Mouse (Mus musculus) embryonic facial prominence, embryonic 12.5 days (tissue): ENCODE measurements around the gene Stk16. TPM values are rescaled to one million over a fixed set of nuclear protein-coding genes. Genes with fewer than 3 reads are reported as not detected.
A peak's percentile ranks its signal among the peaks of the same experiment; 100 is the strongest.

ENCODE experiments used
- ATAC-seq: fragments of 200-750 bp; cut with Nextera tagmentation; 2 replicates; pipeline ENCODE4 v1.8.0; 2017; ENCODE audit not compliant: insufficient number of reproducible peaks, insufficient read depth, low FRiP score, low TSS enrichment
- H3K27ac ChIP-seq: fragments of 300-500 bp; sonication (generic); 2 replicates; pipeline ENCODE4 v1.5.1; 2016; ENCODE audit warnings: mild to moderate bottlenecking
- H3K27me3 ChIP-seq: fragments of 300-500 bp; sonication (generic); 2 replicates; pipeline ENCODE4 v1.6.1; 2016; ENCODE audit warnings: mild to moderate bottlenecking, moderate library complexity
- H3K36me3 ChIP-seq: fragments of 300-500 bp; sonication (generic); 2 replicates; pipeline ENCODE4 v1.6.1; 2016; ENCODE audit warnings: mild to moderate bottlenecking
- H3K4me1 ChIP-seq: fragments of 300-500 bp; sonication (generic); 2 replicates; pipeline ENCODE4 v1.6.1; 2016
- H3K4me2 ChIP-seq: fragments of 300-500 bp; sonication (generic); replicated peaks from 2 replicates; pipeline ENCODE4 v1.6.1; 2016; ENCODE audit warnings: mild to moderate bottlenecking, moderate library complexity
- H3K4me3 ChIP-seq: fragments of 300-500 bp; sonication (generic); 2 replicates; pipeline ENCODE4 v1.5.1; 2016; ENCODE audit warnings: mild to moderate bottlenecking
- H3K9ac ChIP-seq: fragments of 300-500 bp; sonication (generic); 2 replicates; pipeline ENCODE4 v1.6.1; 2016; ENCODE audit warnings: mild to moderate bottlenecking, moderate library complexity
- H3K9me3 ChIP-seq: fragments of 300-500 bp; sonication (generic); 2 replicates; pipeline ENCODE4 v1.6.1; 2016; ENCODE audit warnings: mild to moderate bottlenecking, moderate library complexity
- WGBS: fragments of 180-500 bp; shearing (Covaris S2); methylation state at CpG from one replicate; pipeline ENCODE4 v1.1.7; 2016; 5-methylcytosine and 5-hydroxymethylcytosine counted together
- polyA plus RNA-seq: library from polyadenylated mRNA; unstranded; fragments of >200 nt; fragmentation: Nextera tagmentation; extraction: Ambion mirVana; gene quantifications from 2 replicates; pipeline ENCODE4 v1.2.1, GENCODE M21; 2016

Stk16 gene
- polyA plus RNA-seq, 1 experiment from 2014 or later: 132 TPM

DNA sequence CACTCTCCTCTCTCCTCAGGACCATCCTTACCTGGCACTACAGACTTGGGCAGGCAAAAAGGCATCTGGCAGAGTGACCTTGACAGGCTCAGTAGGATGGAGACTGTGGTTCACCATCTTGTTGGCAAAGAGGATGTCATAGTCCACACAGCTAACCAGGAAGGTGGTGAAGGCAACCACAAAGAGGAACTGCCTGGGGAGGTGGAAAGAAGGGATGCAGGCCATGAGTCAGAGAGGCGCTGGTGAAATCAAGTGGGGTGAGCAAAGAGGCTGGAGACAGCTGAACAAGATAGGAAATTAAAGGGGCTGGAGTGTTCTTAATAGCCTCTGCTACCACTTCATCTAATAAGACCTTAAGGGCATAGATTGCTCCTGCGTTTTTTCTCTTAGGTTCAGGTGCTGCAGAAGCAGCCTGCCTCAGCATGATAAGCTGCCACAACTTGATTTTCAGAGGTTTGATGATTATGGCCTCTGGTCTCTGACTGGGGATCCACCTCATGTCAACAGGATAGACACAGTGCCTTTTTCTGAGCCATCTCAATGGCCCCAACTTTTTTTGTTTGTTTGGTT is 22.6 kb upstream of the Stk16 start:
- Histone ChIP-seq H3K36me3 (peaks cover 47% of the 10 kb centered on the region), H3K4me2 (no peak overlapping the region), H3K9me3 (no peaks in the 10 kb centered on the region; the same call in 1 of the 2 replicates), H3K4me3 (no peak overlapping the region), H3K4me1 (peaks cover 10% of the 10 kb centered on the region), H3K9ac (no peak overlapping the region), H3K27ac (no peak overlapping the region), H3K27me3 (no peaks in the 10 kb centered on the region)
- no peak for ATAC-seq
- 84% methylated on average over 2 of the region's 2 CpGs for WGBS

DNA sequence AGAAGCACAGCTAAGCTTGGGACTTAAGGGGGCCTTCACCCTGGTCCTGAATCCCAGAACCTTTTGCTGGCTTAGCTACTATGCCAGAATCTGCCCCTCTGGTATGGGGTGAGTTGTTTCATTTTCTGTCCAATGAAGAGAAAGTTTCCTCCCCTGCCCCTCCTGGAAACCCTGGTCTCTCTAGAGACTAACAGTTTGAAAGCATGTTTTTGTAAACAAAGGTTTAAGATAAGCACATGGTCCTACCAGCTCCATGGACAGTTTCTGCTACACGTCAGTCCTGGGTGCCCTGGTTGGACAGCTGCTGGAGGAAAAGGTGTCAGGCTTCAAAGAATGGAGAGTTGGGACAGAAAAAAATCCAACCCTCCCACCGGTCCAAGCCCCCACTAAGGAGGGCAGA is 20.1 kb upstream of the Stk16 start:
- H3K4me3 ChIP-seq: peak overlapping the region; percentile 65
- H3K36me3 ChIP-seq: peaks cover 29% of the 10 kb centered on the region

DNA sequence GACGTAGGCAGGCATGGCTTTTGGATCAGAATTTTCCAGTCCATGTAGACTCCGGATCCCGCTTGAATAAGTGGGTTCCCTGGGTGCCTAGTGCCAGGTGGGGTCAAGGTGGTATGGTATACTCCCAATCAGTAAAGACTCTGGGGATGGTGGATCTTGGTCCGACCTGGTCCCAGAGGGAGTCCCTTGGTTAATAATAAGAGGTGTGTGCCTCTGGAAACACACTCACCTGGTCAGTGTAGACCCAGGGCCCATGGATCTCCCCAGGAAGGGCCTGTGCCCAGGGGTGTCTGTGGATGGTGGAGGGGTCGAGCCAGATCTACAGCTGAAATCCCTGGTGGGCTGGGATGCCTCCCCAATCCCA is 19.4 kb upstream of the Stk16 start:
- Histone ChIP-seq H3K27me3 (no peaks in the 10 kb centered on the region), H3K4me3 (peak overlapping the region; percentile 65), H3K9me3 (no peaks in the 10 kb centered on the region), H3K4me2 (peak overlapping the region; percentile 80), H3K4me1 (peaks cover 17% of the 10 kb centered on the region), H3K27ac (peak overlapping the region; percentile 88), H3K9ac (peak overlapping the region; percentile 82), H3K36me3 (peaks cover 24% of the 10 kb centered on the region)
- 36% methylated on average over 5 of the region's 5 CpGs for WGBS
- ATAC-seq: no peak; the same call in 1 of the 2 replicates

More for the DNA sequence above, 20.1 kb upstream of the Stk16 start:
- H3K4me1 ChIP-seq: peaks cover 17% of the 10 kb centered on the region
- H3K4me2 ChIP-seq: peak overlapping the region; percentile 80
- H3K9me3 ChIP-seq: no peaks in the 10 kb centered on the region; the same call in 1 of the 2 replicates
- H3K9ac ChIP-seq: peak overlapping the region; percentile 82; the same call in 1 of the 2 replicates
- no peak for ATAC-seq
- H3K27ac ChIP-seq: no peak overlapping the region
- WGBS: 57% methylated on average over 2 of the region's 2 CpGs
- H3K27me3 ChIP-seq: no peaks in the 10 kb centered on the region

DNA sequence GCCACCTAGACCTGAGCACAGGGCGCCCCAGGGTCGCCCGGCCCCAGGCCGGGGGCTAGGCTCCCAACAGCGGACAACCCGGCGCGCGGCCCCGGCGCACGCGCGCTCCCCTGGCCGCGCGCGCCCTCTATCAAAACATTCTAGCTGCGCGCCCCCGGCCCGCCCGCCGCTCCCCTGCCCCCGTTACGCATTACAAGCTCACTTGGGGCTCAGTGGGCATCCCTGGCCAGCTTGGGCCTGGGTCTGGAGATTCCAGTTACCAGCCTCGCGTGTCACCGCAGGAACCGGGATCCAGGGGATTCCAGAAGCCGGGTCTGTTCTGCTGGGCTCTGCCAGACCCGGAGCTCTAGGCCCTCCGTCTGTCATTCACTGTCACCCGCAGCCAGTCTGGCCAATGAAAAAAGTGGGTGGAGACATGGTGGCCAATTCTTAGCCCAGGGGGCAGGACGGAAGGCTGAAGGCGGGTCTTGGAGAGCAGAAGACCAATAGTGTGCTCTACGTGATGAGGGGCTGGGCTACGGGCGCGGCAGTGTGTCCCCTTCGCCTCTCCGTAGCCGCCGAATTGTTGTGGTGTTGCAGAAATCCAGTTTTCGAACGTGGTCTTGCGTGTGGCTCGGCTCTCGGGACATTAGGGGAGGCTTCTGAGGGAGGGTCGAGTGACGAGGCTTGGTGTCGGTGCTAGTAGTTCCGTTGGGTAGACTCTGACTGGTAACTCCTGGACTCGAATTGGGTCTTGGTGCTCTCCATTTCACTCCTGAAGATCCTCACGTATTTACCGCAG is 18.8 kb upstream of the Stk16 start, which contains the start of the genes Ankzf1 and Atg9a:
TSS of gene Ankzf1 (plus strand) at position 530 of the 781 bp plus-strand sequence.
TSS of gene Atg9a (minus strand) at position 575 of the 781 bp plus-strand sequence.
- Histone ChIP-seq H3K9me3 (no peaks in the 10 kb centered on the region), H3K4me2 (peak within 1 kb of the TSS; percentile 80), H3K36me3 (peaks cover 23% of the 10 kb centered on the region), H3K9ac (peak within 1 kb of the TSS; percentile 82), H3K4me3 (peak within 1 kb of the TSS; percentile 65), H3K27me3 (no peaks in the 10 kb centered on the region), H3K4me1 (peaks cover 17% of the 10 kb centered on the region), H3K27ac (peak within 1 kb of the TSS; percentile 88)
- peak; percentile 99 for ATAC-seq
- 1% methylated on average over 56 of the region's 56 CpGs for WGBS

DNA sequence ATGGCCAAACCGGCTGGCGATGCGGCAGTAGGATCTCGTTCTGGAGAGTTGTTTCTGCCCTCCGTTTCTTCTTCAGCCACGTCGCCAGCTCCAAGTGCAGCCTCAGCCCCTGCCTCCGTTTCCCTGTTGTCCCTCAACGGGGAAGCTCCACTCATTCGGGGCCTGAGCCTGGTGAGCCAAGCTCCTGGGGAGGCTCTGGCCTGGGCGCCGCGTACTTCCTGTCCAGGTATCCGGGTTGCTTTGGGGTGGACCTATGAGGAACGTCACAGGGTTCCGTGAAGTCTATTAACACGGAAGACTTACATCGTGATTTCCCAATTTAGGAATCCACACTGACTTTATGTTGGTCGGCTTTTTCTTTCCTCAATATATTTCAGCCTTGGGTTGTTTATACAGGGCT is 18.2 kb upstream of the Stk16 start:
- no peak for ATAC-seq
- H3K27me3 ChIP-seq: no peaks in the 10 kb centered on the region
- peak overlapping the region; percentile 65 for H3K4me3 ChIP-seq
- H3K4me2 ChIP-seq: peak overlapping the region; percentile 80
- H3K36me3 ChIP-seq: peaks cover 22% of the 10 kb centered on the region
- peak overlapping the region; percentile 78 for H3K9ac ChIP-seq
- peak overlapping the region; percentile 88 for H3K27ac ChIP-seq
- H3K4me1 ChIP-seq: peaks cover 17% of the 10 kb centered on the region
- under 1% methylated on average over 19 of the region's 19 CpGs for WGBS
- no peaks in the 10 kb centered on the region for H3K9me3 ChIP-seq

DNA sequence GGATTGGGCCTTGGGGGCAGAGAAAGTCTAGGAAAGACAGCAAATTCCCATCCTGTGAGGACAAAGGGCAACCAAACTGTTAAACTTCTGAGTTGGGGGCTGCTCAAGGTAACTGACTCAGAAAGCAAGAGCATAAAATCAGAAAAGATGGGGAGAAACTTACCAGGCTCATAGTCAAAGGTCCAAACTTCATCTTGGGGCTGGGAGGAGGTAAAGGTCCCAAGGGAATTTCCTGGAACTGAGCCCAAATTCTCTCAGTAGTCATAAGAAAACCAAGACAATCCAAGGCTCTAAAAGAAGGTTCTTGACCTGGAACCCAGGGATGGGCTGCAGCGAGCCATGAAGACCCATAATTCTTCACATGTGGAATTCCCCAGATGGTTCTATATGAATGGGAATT is 9.4 kb upstream of the Stk16 start:
- H3K27ac ChIP-seq: no peak overlapping the region
- H3K36me3 ChIP-seq: peaks cover 38% of the 10 kb centered on the region
- H3K4me1 ChIP-seq: no peaks in the 10 kb centered on the region
- H3K9ac ChIP-seq: no peak overlapping the region
- H3K9me3 ChIP-seq: no peaks in the 10 kb centered on the region
- H3K27me3 ChIP-seq: no peaks in the 10 kb centered on the region
- H3K4me3 ChIP-seq: no peak overlapping the region
- ATAC-seq: no peak
- no peak overlapping the region for H3K4me2 ChIP-seq
- WGBS: 94% methylated on average over 1 of the region's 1 CpGs

DNA sequence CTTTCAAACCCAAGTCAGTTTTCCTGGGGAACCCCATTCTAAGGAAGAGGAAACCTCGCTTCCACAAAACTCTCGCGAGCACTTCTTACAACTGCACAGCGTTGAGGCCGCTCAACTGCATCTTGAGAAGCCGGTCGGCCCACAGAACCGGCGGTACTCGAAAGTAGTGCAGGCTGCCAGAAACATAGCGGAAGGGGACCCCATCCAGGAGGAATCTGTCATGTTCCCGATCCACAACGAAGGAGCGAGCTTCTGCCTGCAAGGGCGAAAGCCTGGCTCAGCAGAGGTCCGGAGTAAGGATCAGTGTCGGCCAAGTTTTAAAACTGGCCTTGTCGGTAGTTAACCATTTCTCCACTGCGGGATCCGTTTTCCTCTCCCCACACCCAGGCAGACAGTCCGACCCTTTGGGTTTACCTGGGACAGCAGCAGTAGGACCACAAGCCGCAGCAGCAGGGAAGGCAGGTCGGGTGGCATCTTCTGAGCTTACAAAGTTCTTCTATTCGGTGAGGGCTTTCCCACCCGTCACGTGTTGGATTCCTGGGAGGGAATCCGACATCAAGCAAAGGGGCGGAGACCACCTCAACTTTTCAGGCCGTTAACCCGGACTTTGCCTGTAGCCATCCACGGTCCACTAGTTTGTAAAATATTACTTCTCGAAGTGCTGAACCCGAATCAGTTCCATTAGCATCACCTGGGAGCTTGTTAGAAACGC is 1.5 kb upstream of the Stk16 start:
- peaks cover 28% of the 10 kb centered on the region for H3K4me1 ChIP-seq
- H3K9ac ChIP-seq: peak overlapping the region; percentile 64
- H3K4me3 ChIP-seq: peak overlapping the region; percentile 46
- H3K36me3 ChIP-seq: peaks cover 24% of the 10 kb centered on the region
- ATAC-seq: no peak
- H3K4me2 ChIP-seq: peak overlapping the region; percentile 94
- no peaks in the 10 kb centered on the region for H3K27me3 ChIP-seq
- H3K9me3 ChIP-seq: no peaks in the 10 kb centered on the region
- H3K27ac ChIP-seq: 0 out of 2 replicates have a peak overlapping the region, but pooled peaks have one; percentile 19
- 11% methylated on average over 34 of the region's 34 CpGs for WGBS

DNA sequence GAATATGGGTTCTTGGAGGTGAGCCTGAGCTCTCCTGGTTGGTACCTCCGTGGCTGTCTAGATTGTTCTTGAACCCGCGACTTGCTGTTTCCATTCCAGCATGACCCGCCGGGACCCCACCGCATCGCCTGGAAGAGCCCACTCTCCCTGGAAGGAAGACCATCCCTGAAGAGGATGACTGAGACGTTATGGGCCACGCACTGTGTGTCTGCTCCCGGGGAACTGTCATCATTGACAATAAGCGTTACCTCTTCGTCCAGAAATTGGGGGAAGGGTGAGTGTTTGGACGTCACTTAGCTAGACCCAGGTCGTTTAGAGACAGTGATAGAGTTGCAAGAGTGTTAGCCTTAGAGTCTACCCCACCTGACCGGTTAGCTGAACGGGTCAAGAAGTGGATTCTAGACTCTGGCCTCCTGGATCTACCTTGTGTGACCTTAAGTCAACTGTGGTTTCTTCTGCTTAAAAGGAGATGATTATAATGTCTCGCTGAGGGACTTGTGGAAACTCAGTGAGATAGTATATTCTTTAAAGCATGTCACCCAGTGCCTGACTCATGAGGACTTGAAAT is 587 bp downstream of the Stk16 start:
- no peaks in the 10 kb centered on the region for H3K9me3 ChIP-seq
- WGBS: 13% methylated on average over 17 of the region's 17 CpGs
- H3K4me3 ChIP-seq: peak overlapping the region; percentile 95
- peaks cover 34% of the 10 kb centered on the region for H3K36me3 ChIP-seq
- H3K4me1 ChIP-seq: peaks cover 28% of the 10 kb centered on the region
- peak overlapping the region; percentile 92 for H3K9ac ChIP-seq
- ATAC-seq: no peak
- H3K27ac ChIP-seq: no peak overlapping the region
- H3K4me2 ChIP-seq: peak overlapping the region; percentile 94
- H3K27me3 ChIP-seq: 0 out of 2 replicates have a peak, but pooled peaks cover 3% of the 10 kb centered on the region

DNA sequence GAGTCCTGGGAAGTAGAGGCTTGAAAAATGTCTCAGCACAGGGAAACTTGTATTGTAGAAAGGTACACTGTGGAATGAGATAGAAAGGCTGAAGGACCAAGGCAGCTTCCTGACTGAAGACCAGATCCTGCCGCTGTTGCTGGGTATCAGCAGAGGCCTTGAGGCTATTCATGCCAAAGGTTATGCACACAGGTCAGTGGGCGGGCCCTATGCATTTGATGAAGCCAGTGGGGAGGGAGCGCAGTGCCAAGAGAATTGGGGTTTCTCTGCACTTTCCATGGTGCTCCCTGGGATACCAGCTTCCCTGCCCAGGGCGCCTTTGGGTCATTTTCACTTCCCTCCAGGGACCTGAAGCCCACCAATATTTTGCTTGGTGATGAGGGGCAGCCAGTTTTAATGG is 1.9 kb downstream of the Stk16 start:
- no peak for ATAC-seq

DNA sequence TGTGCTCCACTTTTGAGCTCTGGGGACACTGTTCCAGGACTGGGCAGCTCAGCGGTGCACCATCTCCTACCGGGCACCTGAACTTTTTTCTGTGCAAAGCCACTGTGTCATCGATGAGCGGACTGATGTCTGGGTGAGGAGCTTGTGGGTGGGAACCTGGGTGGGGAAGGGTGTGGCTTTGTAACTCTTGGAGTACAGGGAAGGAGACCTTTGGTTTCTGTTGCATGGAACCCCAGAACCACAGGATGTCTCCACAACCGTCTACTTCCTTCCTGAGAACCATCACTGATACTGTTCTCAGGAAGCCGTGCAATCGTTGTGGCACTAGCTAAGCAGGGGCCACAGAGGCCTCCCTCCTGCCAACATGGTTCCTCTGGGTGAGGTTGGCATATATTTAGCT is 2.5 kb downstream of the Stk16 start:
- Histone ChIP-seq H3K4me3 (no peak overlapping the region), H3K9me3 (no peaks in the 10 kb centered on the region), H3K9ac (no peak overlapping the region), H3K4me2 (no peak overlapping the region), H3K36me3 (peaks cover 34% of the 10 kb centered on the region), H3K4me1 (peaks cover 30% of the 10 kb centered on the region), H3K27me3 (peaks cover 20% of the 10 kb centered on the region), H3K27ac (no peak overlapping the region)
- 92% methylated on average over 7 of the region's 7 CpGs for WGBS
- no peak for ATAC-seq

More for the DNA sequence above, 1.9 kb downstream of the Stk16 start:
- no peaks in the 10 kb centered on the region for H3K9me3 ChIP-seq
- 72% methylated on average over 4 of the region's 4 CpGs for WGBS
- H3K9ac ChIP-seq: no peak overlapping the region
- H3K27ac ChIP-seq: no peak overlapping the region
- H3K27me3 ChIP-seq: peaks cover 14% of the 10 kb centered on the region
- no peak overlapping the region for H3K4me3 ChIP-seq
- H3K36me3 ChIP-seq: peaks cover 34% of the 10 kb centered on the region
- peaks cover 28% of the 10 kb centered on the region for H3K4me1 ChIP-seq
- H3K4me2 ChIP-seq: 0 out of 2 replicates have a peak overlapping the region, but pooled peaks have one; percentile 94

DNA sequence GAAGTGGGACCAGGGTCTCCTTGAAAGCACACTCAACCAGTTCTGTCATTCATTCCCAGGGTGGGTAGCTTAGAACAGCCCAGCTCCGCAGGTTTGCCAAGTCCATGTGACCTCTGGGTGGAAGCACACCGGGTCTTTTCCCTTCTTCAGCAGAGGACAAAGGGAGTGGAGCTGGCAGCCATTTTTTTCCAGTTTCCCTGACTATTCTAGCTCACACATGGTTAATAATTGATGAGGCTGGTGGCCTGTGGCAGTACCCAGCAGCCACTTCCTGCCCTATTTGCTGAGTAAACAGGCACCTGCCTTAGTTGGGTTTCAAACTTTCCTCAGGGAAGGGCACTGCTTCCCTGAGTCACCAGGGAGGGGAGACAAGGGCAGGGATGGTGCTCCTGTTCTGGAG is 3.8 kb downstream of the Stk16 start:
- Histone ChIP-seq H3K4me2 (no peak overlapping the region), H3K27me3 (peaks cover 33% of the 10 kb centered on the region), H3K4me3 (no peak overlapping the region), H3K4me1 (peaks cover 28% of the 10 kb centered on the region), H3K36me3 (peaks cover 34% of the 10 kb centered on the region), H3K9me3 (no peaks in the 10 kb centered on the region), H3K9ac (no peak overlapping the region), H3K27ac (no peak overlapping the region)
- 86% methylated on average over 2 of the region's 2 CpGs for WGBS
- ATAC-seq: no peak
